Mouse (Mus musculus): Measurements from ENCODE around the gene Rps10.

DNA sequence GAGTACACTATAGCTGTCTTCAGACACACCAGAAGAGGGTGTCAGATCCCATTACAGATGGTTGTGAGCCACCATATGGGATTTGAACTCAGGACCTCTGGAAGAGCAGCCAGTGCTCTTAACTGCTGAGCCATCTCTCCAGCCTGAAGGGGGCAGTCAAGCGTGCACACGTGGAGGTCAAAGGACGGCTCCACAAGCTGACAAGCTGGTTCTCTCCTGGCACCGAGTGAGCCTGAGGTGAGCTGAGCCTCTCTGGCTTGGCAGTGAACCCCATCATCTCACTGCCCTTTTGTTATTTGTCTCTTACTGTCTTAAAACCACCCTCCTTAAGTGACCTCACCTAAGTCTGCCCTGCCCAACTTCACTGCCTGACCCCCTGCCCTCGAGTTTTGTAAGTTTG lies 9.0 kb downstream of the Rps10 start:
- TF ChIP-seq CTCF (IDR thresholded peaks at IDR 0.05; ENCODE audit: extremely low read depth, insufficient read length, insufficient replicate concordance, low read depth, low read length) (peak; percentile 18; the same call in 1 of the 2 replicates), POLR2A (IDR thresholded peaks at IDR 0.05; ENCODE audit: low read depth, low read length) (no peak)

Measured in small intestine, adult 2 months (tissue).